Mouse (Mus musculus) megakaryocyte, embryonic 14.5 days (primary cell): ENCODE measurements around the gene Mypop.

Experiments
- FLI1 ChIP-seq: IDR thresholded peaks from 2 replicates; pipeline ENCODE4 v1.6.1; 2012; ENCODE audit warnings: low read length, inconsistent platforms, mixed read lengths
- GATA1 ChIP-seq: IDR thresholded peaks from 3 replicates; pipeline ENCODE4 v1.6.1; 2012; ENCODE audit warnings: mixed read lengths, low read length, inconsistent platforms, borderline replicate concordance

DNA sequence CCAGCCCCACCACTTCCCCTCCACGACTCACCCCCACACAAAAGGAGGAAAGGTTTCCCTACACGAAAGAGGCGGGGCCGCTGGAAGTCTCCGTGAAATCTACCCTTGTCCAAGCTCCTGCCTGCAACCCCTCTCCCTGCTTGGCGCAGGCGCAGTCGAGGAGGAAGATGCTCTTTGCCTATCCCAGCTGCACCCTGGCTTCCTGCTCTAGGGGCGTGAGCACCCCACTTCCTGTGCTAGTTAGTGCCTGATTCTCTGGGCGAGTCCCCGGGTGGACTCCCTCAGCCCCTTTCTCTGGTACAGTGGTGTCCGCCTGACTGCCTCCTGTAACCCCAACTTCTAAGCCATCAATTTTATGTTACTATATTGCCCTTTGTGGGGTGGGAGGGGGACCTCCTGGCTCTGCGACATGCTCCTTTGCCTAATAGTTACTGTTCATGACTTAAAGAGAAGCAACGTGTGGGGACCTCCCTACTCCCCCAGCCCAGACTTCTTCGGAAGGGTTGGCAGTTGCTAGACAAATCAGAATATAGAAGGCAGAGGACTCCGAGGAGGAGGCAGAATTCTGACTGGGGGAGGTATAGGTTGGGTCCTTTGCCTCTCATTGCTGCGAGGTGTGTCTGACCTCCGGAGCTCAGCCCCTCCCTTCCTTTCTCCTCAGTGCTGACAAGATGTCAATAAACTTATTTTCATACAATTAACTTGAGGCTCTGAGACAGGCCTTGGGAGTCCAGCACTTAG, 10.2 kb downstream of the Mypop start:
- TF ChIP-seq GATA1 (no peak), FLI1 (no peak)
